Mouse (Mus musculus) left cerebral cortex, adult 9 months (tissue): ENCODE data around the gene Ak8.

Source experiments
- DNase-seq, 2 experiments: peaks; one replicate each; pipeline ENCODE4 v3.0.0; 2022; ENCODE audit warnings: low spot score in 2 of 2

Gene Ak8

DNA sequence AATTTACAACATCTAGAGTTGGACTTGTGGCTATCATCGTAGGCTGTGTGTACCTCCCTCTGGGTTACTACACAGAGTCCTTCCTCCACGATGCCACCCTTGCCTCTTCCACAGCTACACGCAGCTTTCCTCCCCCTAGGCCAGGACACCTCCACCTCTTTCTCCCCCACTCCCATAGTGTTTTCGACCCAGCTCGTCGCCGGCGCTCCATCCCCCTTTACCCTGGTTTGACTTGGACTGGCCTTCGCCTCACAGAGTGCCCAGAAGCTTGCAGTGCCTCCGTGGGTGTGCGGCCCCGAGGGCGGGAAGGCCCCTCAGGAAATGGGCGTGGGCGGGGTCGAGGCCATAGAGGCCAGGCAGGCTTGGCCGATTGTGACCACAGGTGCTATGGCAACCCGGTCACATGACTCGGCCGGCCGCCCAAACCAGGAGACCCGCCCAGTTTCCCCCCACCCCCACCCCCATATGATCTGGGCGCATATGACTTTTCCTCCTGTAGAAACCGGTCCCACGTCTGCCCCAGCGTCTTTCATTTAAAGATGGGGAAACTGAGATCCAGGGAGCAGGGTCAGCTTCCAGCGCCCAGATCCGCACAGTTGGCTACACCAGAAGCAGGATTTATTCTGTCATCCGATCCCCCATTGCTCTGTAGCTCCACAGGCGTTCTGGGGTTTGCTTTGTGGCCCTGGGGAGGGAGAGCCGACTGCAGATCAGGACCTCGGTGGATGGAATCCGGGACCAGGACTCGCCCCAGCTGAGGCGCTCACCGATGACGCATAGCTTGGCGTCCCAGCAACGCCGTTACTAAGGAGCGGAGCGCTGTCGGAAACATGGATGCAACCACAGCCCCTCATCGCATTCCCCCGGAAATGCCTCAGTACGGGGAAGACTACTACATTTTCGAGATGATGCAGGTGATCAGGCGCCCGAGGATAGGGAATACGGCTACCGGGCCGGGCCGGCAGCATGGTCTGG is at the start of gene Ak8, which contains the start of gene Spaca9:
Gene Ak8, plus strand, starts transcription at position 804 of the 975 bp plus-strand sequence.
Gene Spaca9, minus strand, starts transcription at position 367 of the 975 bp plus-strand sequence.
- DNase-seq, result peak; percentile 42 to 83

DNA sequence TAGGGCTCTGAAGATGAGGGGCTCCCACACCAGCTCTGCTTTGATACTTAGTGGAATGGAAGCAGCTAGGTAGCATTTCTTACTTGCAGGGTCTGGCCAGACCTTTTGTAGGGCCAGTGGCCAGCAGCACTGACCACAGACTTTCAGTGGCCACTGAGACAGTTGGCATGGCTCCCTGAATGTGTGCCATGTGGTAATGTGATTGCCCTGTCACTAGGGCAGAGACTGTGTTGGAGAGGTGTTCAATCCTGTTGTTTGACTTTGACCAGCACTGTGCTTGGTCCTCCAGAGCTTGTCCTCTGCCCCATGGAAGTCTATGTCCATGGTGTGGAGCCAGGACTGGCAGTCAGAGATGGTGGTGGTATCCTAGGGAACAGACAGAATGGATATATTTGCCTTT is 49.4 kb upstream of the Ak8 start:
- DNase-seq, result no peak

DNA sequence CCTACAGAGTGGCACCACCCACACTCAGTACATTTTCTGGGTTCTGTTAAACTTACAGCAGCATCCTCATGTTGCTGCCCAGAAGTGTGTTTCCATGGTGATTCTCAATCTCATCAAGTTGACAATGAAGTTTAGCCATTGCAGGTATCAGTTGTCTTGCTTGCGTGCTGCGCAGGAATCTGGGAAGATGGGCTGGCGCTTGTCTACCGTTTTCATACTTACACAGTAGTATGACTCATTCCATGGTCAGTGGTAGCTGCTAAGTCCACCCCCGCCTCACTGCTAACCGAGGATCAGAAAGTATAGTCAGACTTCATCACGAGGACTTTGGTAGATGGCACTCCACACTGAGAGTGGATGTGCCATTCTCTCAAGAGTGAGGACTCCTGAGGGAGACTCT is 46.6 kb upstream of the Ak8 start:
- DNase-seq, result peak in 1 of 2 experiments; percentile 46

DNA sequence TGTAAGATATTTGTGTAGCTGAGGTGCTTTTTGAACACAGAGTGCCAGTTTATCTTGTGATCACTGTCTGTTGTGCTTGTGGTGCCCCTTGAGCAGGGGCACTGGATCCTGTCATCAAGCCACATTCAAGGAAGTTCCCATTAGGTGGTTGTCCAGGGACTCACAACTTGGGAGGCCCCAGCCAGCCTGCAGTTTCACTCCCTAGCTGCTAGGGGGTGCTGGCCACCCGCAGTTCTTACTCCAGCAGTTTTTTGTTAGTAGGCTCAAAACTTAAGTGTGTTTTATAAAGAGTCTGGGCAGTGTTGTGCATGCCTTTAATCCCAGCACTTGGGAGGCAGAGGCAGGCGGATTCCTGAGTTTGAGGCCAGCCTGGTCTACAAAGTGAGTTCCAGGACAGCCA is 45.7 kb upstream of the Ak8 start:
- DNase-seq, result no peak

DNA sequence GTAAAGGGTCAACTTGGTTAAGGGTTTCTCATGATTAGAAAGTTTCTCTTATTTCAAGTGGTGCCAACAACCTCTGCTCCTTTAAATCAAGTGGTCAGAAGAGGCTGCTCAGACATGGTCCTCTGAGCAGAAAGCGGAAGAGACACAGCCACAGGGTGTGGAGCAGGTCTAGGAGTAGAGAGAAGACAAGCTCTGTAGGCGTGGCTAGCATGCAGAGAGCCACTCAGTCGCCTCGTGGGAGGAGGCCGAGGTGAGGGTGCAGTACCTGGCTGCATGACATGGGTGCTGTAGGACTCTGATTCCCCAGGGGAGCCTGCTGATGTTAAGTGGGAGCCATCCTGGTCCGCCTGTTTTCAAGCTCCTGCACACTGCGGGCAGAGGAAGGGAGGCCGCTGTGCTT is 43.7 kb upstream of the Ak8 start:
- DNase-seq, result no peak

DNA sequence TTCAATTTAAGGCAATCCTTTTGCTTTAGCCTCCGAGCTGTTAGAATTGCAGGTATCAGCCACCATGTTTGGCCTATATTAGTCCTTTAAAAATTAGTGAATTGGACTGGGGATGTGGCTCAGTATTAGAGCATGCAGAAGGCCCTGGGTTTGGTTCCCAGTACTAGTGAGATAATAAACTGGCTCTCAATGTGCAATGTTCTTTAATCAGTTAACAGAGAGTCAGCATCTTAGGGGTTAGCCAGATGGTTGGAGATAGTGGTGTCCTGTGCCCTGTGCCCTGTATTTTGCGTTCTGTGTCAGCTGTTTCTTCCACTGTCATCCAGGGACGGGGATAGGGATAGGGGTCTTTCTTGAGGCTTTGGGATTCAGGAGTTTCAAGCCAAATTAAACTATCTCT is 37.1 kb upstream of the Ak8 start:
- no peak for DNase-seq

DNA sequence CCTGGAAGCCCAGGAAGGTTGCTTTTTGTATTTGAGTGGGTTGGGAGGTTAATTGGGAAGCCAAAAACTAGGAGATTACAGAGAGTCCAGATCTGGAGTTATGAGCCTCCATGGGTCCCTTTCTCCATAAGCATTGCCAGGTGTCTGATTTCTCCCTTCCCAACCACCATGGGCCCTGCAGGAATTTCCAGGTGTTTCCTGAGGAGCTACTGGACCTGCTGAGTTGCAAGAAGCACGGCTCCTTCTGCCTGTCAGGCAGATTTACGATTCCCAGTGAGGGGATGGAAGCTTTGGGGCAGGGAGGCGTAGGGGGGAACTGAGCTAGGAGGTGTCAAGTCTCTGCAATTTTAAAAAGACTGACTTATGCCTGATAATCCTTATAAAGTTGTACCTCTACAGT is 34.1 kb upstream of the Ak8 start:
- no peak for DNase-seq

DNA sequence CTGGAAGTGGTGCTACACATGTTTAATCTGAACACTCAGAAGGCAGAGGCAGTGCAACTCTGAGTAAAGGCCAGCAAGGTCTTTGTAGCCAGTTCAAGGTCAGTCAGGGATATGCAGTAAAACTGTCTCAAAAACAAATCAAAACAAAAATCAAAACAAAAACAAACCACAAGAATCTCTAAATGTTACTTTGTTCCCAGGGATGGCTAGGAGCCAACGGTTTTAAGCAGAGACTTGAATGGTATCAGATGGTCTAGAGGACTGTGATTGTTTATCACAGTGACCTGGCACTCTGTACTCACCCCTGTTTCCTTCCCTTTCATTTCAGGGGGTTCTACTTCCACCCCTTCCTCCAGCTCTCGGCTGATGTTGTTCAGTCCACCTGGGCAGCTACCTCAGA is 28.5 kb upstream of the Ak8 start:
- DNase-seq, result no peak

DNA sequence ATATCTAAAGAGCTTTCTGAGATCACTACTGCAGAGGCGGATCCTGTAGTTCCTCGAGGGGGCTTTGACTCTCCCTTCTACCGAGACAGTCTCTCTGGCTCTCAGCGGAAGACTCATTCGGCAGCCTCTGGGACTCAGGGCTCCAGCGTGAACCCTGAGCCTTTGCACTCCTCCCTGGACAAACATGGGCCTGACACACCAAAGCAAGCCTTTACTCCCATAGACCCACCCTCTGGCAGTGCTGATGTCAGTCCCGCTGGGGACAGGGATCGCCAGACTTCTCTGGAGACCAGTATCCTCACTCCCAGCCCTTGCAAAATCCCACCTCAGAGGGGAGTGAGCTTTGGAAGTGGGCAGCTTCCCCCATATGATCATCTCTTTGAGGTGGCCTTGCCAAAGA is 24.0 kb upstream of the Ak8 start:
- DNase-seq, result no peak

DNA sequence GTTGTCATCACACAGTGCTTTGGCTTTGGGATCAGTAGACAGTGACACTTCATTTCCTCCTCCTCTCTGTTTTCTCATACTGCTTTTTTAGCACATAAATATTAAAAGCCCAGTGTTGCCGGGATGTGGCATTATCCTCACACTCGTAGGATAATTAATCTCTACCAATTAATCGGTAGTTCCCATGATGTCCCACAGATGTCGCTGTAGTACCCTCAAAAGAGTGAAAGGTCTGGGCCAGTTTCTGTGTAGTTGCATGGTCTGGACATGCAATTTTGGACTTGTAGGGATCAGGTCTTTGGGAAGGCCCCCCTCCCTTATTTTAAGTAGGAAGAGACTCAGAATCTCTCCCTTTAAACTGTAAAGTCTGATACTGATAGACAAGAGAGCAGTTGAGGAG is 19.3 kb upstream of the Ak8 start:
- peak in 1 of 2 experiments; percentile 36 for DNase-seq

DNA sequence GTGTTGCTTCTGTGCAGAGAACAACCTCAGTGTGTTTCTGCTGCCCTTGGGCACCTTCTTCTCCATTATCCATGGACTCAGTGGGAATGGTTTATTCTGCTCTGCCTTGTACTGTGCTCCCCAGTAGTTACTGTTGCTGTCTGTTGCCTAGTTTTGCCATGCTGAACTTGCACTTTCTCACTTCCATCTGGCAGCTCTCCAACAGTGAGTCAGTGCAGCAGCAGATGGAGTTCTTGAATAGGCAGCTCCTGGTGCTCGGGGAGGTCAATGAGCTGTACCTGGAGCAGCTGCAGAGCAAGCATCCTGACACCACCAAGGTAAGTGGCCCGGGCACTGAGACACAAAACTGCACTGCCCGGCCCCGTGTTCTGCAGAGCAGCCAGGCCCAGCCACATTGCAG is 18.2 kb upstream of the Ak8 start:
- peak; percentile 28 to 68 for DNase-seq

DNA sequence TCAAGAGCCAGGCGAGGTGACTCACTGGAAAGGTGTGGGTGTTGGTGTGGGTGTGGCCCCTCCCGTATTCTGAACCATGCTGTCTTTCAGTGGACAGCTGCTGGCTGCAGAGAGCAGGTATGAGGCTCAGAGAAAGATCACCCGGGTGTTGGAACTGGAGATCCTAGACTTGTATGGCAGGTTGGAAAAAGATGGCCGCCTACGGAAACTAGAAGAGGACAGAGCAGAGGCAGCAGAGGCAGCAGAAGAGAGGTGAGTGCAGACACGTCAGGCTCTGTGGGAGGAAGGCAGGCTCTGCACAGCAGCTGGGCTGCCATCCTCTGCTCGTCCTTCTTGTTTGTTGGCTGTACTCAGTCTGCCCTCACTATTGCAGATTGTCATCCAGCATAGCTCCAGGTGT is 14.1 kb upstream of the Ak8 start:
- DNase-seq, result peak; percentile 48 to 57

DNA sequence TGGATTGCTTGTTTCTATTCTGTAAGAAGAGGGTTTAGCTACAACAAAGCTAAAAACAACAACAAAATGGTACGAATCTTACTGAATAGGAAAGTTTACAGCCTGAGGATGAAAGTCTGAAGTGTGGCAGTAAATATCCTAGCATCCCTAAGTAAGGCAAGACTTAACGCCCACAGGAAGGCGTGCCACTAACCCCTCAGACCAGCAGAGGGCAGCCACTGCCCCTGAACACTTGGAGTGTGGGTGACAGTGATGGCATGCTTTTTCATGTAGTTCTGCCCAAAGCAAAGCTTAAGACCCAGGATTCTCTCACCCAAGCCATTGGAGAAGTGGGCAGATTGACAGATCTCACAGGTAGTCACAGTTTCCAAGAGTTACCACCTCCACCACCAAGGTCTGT is 11.5 kb upstream of the Ak8 start:
- DNase-seq, result no peak

DNA sequence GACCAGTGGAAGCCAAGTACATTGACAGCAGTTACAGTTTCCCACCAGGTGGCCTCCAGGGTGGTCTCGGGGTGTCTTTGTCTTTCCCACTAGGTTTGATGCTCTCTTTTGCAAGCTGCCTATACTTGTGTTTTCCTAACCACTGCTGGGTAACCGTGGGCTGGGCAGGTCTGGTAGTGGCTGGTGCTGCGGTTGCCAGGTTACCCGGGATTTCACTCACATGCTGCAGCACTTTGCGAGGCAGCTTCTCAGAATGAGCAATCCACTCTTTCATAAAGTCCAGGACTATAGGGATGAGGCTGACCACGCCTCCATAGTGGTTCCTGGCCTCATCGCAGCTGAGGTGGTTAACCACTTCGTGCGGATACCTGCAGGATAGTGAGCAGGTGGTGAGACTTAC is 7.3 kb upstream of the Ak8 start:
- peak in 1 of 2 experiments; percentile 25 for DNase-seq

DNA sequence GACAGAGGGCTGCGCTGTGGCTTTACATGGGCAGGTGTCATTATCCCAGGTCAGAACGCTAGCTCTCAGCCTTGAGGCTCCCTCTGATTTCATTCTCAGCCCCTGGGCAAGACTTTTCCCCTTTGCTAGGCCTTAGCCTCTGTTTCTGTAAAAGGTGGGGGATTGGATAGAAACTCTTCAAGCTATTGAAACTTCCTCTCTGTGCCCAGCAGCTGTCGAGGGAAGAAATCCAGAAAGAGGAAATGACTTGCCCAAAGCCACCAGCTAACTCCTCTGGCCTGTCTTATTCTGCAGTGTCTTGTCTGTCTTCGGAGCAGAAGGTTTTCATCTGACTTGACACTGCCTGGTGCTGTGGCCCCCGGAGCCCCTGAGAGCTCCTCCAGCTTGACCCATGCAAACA is 1.4 kb upstream of the Ak8 start:
- no peak for DNase-seq

DNA sequence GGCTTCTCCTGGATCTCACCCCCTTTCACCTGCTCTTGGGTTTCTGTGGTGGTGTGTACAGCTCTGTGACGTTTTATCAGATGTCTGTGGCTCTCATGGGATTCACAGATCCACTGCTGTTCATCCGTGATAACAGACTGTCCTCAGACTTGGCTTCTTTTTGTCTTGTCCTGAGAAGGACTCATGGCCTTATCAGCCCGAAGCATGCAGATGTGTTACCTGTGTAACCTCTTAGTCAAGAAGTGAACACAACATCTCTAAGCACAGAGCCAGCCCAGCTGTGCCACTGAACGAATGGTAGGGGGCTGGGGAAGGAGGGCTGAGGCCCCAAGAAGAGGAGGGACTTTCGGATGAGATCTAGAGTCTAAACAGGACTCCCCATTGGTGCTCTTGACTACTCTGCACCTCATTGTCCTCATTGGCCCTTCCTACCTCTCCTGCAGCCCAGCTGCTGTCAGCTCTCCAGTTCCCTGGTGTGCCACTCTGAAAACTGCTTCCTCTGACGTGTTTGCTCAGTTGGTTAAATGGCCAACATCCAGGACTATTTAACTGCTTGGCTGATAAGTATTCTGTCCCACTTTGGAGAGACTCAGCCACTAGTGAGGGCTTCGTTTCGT is 1.8 kb downstream of the Ak8 start:
- DNase-seq, result no peak

DNA sequence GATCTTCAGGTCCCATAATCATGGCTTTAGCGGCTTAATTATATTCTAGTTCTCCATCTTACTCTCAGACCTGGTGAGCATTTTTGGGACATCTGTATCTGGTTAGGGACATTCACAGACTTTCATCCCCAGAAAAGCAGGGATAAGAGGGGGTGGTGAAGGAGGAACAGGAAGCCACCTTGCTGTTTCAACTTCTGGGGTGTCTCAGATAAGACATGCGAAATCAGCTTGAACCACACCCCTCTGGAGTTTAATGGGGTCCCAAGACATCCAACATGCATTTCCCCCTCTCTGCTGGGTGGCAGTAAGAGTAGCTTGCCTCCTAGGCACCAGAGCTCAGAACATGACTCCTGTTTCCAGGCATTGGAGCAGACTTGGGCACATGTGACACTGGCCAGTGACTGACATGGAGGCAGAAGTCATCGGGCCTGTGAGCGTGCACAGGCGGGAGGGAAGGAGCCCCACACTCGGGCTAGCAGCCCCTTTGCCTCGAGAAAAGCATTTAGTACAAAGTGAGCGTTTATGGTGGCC is 6.2 kb downstream of the Ak8 start:
- no peak for DNase-seq

DNA sequence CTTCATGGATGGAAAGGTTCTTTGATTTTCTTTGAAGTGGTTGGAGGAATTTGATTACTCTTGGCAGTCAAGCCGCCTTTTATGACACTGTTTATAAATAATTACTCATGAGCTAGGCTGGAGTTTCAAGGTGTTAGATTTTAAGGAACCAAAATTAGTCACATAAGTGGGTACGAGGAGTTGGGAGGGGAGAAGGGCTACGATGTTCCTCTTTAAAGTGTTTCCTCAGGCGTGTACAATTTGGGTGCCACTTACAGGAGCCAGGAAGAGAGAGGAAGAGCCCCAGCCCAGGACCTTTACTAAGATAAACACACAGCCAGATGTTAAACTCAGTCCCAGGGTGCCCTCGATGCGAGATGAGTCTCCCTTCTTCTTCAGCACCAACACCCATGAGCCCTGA is 6.8 kb downstream of the Ak8 start:
- no peak for DNase-seq

DNA sequence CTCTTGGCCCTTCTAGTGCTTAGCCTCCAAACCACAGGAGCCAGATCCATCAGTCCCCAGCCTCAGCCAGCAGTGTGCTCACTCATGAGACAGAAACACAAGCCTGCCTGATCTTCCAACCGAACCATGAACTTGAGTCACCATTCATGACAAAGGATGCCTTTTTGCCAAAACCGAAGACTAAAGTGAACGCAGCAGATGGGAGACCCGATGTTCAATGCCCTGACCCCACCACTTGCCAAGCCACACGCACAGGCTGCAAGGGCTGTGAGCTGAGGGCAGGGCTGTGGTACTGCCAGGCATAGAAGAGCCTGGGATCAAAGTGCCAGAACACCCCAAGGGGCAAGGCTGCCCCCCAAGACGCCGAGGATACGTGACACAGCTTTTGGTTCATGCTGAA is 13.1 kb downstream of the Ak8 start:
- no peak for DNase-seq

DNA sequence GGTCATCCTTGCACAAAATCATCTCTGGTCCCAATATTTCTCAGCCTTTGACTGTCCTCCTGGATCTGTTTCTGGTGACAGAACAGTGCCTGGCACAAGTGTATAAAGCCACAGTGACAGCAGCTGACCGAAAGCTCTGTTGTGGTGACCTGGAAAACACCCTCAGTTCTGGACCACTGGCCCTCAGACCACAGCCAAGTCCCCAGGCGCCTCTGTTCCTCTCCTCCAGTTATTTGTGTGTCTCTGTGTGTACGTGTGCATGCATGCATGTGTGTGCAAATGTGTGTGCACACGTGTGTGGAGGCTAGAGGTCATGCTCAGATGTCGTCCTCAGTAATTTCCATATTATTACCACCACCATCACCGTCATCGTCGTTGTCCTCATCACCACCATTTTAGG is 22.5 kb downstream of the Ak8 start:
- DNase-seq, result no peak

DNA sequence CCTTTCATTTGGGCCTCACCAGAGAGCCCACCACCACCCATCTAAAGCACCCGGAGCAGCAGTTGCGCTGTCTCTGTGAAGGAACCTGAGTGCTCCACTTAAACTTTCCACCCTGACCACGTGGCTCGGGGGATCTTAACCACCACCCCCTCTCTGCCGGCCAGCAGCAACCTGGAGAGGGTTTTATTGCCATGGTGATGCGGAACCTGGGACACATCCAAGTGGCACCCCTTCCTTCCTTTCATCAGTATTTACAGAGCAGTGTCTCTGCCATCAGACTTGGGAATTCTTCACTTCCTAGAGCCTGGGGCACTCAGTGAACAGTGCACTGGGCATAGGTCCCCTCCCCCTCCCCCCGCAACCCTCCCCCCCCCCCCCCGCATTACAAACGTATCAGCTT is 23.9 kb downstream of the Ak8 start:
- no peak for DNase-seq

DNA sequence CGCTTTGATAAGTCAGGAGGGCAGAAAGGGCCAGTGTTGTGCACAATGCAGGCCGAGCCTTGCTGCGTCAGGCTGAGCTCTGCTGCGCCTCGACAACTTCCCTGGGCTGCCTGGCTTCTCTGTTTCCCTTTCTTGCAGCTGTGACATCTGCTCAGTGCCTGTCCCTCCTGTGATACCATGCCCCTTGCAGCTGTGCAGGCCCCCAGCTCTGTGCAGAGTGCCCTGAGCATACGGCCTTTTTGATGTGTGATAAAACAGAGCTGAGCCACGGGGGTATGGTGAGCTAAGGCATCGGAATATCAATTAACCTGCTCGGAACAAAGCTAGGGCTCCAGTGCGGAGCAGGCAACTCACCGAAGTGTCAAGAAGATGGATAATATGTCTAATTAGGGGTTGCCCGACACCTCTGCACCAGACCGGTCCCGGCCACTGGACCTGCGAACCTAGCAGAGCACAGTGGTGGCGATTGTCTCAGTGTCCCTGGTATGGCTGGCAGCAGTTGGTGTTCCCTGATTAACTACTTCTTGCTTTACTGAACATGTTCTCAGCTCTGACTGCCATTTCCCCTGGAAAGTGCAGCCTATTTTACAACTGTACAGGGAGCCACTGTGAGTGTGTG is 27.9 kb downstream of the Ak8 start:
- DNase-seq, result no peak

DNA sequence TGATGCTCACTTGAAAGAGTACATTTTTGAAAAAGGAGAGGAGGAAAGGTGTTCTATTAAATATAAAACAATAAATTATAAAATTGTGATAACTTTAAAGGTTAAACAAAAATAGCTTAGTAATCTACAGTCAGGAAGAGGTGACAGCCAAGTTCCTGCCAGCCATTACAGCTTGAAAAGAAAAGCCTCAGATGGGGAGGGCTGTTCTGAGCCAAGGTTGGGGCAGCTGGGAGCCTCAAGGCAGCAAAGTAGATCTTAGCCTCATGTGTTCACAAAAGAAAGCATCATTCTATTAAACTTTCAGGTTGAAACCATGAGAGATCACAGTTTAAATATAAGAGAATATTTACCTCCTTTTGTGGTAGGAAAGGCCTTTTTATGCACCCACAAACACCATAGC is 30.7 kb downstream of the Ak8 start:
- DNase-seq, result no peak
